Mouse (Mus musculus) heart, embryonic 14.5 days (tissue): ENCODE measurements around the gene Bbs1. TPM values are rescaled to one million over a fixed set of nuclear protein-coding genes. Genes with fewer than 3 reads are reported as not detected.
"Not testable (repeated sequence)": the region's sequence is repeated elsewhere in the genome, so short reads cannot be mapped to it uniquely, and the experiment has no call there.

Experiments
- ATAC-seq: fragments of 200-750 bp; cut with Nextera tagmentation; 2 replicates; pipeline ENCODE4 v1.8.0; 2017; ENCODE audit warnings: low read depth, moderate TSS enrichment; ENCODE audit not compliant: insufficient number of reproducible peaks, insufficient read depth, low FRiP score
- H3K27ac ChIP-seq, 2 experiments: fragments of 200-500 bp in 1 of 2; fragments of 300-500 bp in 1 of 2; sonication (generic) in 1 of 2; replicated peaks in 1 of 2; 2 replicates each; pipeline ENCODE4 v1.5.1; 2012 to 2014; ENCODE audit warnings: low read depth in 2 of 2, low read length in 2 of 2, control low read depth in 1 of 2, mild to moderate bottlenecking in 1 of 2, mixed read lengths in 1 of 2; ENCODE audit not compliant: control insufficient read depth in 1 of 2, insufficient read depth in 1 of 2
- H3K27me3 ChIP-seq: fragments of 300-500 bp; sonication (generic); 2 replicates; pipeline ENCODE4 v1.6.1; 2014; ENCODE audit warnings: mild to moderate bottlenecking, low read length, control low read depth; ENCODE audit not compliant: control insufficient read depth, insufficient read depth
- H3K36me3 ChIP-seq: fragments of 300-500 bp; sonication (generic); 2 replicates; pipeline ENCODE4 v1.6.1; 2014; ENCODE audit warnings: mild to moderate bottlenecking, control low read depth, low read length, mixed read lengths; ENCODE audit not compliant: control insufficient read depth, insufficient read depth
- H3K4me1 ChIP-seq, 2 experiments: fragments of 200-500 bp in 1 of 2; fragments of 300-500 bp in 1 of 2; sonication (generic) in 1 of 2; 2 replicates each; pipeline ENCODE4 v1.6.1; 2012 to 2014; ENCODE audit warnings: low read length in 2 of 2, control low read depth in 1 of 2, mixed read lengths in 1 of 2; ENCODE audit not compliant: control insufficient read depth in 2 of 2, insufficient read depth in 2 of 2
- H3K4me2 ChIP-seq: fragments of 300-500 bp; sonication (generic); 2 replicates; pipeline ENCODE4 v1.6.1; 2014; ENCODE audit warnings: mild to moderate bottlenecking, low read length
- H3K4me3 ChIP-seq, 2 experiments: fragments of 200-500 bp in 1 of 2; fragments of 300-500 bp in 1 of 2; sonication (generic) in 1 of 2; 2 replicates each; pipeline ENCODE4 v1.5.1; 2012 to 2014; ENCODE audit warnings: low read length in 2 of 2, mild to moderate bottlenecking in 2 of 2, control low read depth in 1 of 2, low read depth in 1 of 2, moderate library complexity in 1 of 2; ENCODE audit not compliant: control insufficient read depth in 1 of 2, insufficient read depth in 1 of 2
- H3K9ac ChIP-seq: fragments of 300-500 bp; sonication (generic); 2 replicates; pipeline ENCODE4 v1.6.1; 2014; ENCODE audit warnings: mild to moderate bottlenecking, low read length
- H3K9me3 ChIP-seq: fragments of 300-500 bp; sonication (generic); 2 replicates; pipeline ENCODE4 v1.6.1; 2016; ENCODE audit warnings: low read length, control low read depth; ENCODE audit not compliant: control insufficient read depth
- WGBS: fragments of 180-500 bp; shearing (Covaris S2); extraction: QIAGEN DNeasy Blood & Tissue Kit; methylation state at CpG from one replicate; pipeline ENCODE4 v1.1.7; 2014; 5-methylcytosine and 5-hydroxymethylcytosine counted together
- polyA plus RNA-seq: library from polyadenylated mRNA; unstranded; fragments of >200 nt; fragmentation: Nextera tagmentation; extraction: Ambion mirVana; gene quantifications from 2 replicates; pipeline ENCODE4 v1.2.1, GENCODE M21; 2014

Bbs1 gene
- 1.5 and 2.4 TPM in 2 replicates for polyA plus RNA-seq

DNA sequence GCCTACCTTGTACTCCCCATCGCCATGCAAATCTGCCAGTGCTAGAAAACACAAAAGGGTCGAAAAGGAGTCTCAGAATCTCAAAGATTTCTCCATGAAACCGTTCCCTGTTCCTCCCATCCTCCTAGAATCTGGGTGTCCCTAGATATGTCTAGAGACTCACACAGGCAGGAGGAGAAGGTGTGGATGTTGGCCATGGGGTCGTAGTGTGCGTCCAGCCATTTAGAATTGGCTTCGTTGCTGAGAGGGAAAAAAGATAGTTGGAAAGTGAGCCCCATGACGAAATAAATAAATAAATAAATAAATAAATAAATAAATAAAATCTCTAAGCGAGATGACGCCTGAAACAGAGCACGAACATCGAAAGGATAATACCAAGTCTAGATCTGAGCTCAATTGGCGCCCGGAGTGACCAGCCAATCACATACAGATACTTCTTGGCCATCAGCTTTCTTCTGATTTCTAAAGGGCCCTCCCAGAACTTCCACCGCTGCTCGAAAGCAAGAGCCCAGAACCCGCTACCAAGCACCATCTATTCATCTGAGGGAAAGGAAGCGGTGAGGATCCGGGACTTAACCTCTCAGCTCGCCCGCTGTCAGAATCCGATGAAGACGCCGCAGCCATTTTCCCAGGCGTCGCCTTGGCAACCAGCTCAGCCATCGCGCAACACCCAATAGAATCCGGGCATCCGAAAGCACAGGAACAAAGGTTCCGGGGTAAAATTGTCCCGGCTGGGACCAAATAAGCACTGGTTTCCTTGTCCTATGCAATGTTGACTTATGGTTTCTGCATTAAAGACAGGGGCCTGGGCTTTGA lies at the start of gene Bbs1:
Gene Bbs1 (minus strand): TSS at position 650 of the 816 bp plus-strand sequence.
- no peak within 1 kb of the TSS for H3K27ac ChIP-seq
- WGBS = 9% methylated on average over 31 of the region's 31 CpGs
- no peaks in the 10 kb centered on the region for H3K9me3 ChIP-seq
- H3K9ac ChIP-seq = peak within 1 kb of the TSS; percentile 70
- H3K4me1 ChIP-seq = 0 out of 4 replicates have a peak, but pooled peaks cover 0 to 2% of the 10 kb centered on the region in 2 experiments
- no peaks in the 10 kb centered on the region for H3K27me3 ChIP-seq
- H3K4me3 ChIP-seq = peak within 1 kb of the TSS; percentile 67 to 89
- peaks cover 39% of the 10 kb centered on the region for H3K36me3 ChIP-seq
- H3K4me2 ChIP-seq = peak within 1 kb of the TSS; percentile 84
- ATAC-seq = no peak

DNA sequence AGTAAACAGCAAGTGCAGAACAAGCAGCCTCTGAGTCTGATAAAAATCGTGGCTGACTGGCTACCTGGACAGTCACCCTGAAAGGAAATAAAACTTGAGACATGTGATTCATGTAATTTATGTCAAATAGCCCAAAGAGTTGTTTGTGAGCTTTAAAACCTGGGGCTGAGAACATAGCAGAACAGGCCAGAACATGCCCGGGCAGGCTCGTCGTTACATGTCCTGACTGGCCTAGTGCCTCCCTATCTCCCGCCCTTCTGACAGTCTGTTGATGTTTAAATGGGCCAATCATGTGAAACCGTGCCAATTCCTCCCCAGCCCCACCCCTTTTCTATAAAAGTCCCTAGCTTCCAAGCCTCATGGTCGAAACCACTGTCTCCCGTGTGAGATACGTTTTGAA lies 42.2 kb upstream of the Bbs1 start:
- ATAC-seq, H3K4me1 ChIP-seq, H3K27ac ChIP-seq, H3K9ac ChIP-seq, H3K9me3 ChIP-seq, H3K27me3 ChIP-seq, H3K4me2 ChIP-seq, H3K4me3 ChIP-seq, H3K36me3 ChIP-seq: not testable (repeated sequence)
- 85% methylated on average over 9 of the region's 9 CpGs for WGBS

DNA sequence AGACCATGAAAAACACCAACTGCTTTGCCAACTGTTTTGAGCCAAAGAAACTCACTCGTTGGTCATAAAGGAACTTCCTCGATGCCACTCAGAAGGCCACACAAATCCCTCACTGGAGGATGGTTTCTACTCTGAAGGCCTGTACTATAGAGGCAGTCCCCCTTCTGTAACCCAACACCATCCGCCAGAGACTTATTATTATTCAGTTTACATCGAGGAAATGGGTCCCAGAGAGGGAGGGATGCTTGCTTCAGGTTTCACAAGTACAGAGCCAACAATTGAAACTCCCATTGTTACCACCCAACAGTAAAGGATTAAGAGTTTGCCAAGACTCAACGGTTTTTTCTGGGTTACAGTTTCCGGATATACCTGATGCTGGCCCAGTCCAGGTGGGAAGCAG lies 39.1 kb upstream of the Bbs1 start:
- H3K4me1 ChIP-seq = peaks cover 7 to 15% of the 10 kb centered on the region in 2 experiments
- H3K9me3 ChIP-seq = no peaks in the 10 kb centered on the region
- ATAC-seq = no peak
- no peak overlapping the region for H3K27ac ChIP-seq
- peaks cover 20% of the 10 kb centered on the region for H3K27me3 ChIP-seq
- no peak overlapping the region for H3K4me3 ChIP-seq
- H3K9ac ChIP-seq = no peak overlapping the region
- 52% methylated on average over 6 of the region's 6 CpGs for WGBS
- no peaks in the 10 kb centered on the region for H3K36me3 ChIP-seq
- no peak overlapping the region for H3K4me2 ChIP-seq

DNA sequence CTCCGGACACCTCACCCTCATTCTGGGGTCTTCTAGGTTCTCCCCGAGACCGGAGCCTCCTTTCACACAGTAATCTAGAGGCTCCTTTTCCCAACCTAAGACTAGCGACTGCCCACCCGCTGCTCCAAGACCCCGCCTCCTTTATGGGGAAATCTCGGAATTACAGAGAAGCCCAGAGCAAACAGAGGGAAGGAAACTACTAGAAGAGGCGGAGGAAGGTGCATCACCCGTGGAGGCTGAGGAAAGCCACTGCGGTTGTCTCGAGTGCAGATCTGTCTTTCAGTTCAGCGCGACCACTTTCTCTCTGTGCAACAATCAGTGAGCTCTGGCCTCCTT lies 36.8 kb upstream of the Bbs1 start:
- Histone ChIP-seq H3K36me3 (no peaks in the 10 kb centered on the region), H3K27ac (no peak overlapping the region), H3K9me3 (no peaks in the 10 kb centered on the region), H3K4me2 (peak overlapping the region; percentile 95), H3K4me3 (peak overlapping the region; percentile 55 to 61), H3K4me1 (peaks cover 7 to 15% of the 10 kb centered on the region in 2 experiments), H3K27me3 (peaks cover 21% of the 10 kb centered on the region), H3K9ac (peak overlapping the region; percentile 60; the same call in 1 of the 2 replicates)
- 11% methylated on average over 13 of the region's 13 CpGs for WGBS
- no peak for ATAC-seq

DNA sequence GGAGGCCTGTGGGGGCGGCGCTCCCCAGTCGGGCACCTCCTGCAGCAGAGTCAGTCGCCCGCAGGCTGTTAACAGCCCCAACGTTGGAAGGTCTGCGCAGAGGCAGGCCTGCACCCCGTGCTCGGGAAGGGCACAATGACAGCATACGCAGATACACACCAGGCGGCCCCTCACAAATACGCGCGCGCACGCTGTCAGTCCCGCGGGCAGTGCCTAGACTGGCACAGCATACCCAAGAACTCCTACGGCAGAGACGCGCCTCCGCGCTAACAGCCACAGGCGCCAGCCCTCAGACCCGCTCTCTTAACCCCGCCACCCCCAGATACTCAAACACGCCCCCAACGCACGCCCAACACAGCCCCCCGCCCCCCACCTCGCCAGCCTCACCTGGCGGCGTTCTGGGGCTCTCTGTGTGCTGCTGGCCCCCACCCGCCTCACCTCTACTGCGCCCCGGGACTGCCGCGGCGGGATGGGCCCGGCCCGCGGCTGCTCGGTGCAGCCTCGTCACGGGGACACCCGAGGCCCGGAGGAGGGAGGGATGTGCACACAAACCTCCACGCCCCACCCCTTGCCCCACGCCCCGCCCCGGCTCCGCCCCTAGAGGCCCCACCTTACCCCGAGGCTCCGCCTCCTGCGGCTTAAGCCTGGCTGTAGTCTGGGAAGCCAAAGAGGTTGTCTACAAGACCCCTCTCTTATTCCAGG lies 36.3 kb upstream of the Bbs1 start, which contains the start of gene Peli3:
Gene Peli3 (minus strand): TSS at position 577 of the 702 bp plus-strand sequence.
- Histone ChIP-seq H3K4me3 (peak within 1 kb of the TSS; percentile 55 to 61), H3K9me3 (no peaks in the 10 kb centered on the region), H3K27ac (no peak within 1 kb of the TSS), H3K36me3 (no peaks in the 10 kb centered on the region), H3K4me1 (peaks cover 6 to 14% of the 10 kb centered on the region in 2 experiments), H3K9ac (peak within 1 kb of the TSS; percentile 60), H3K4me2 (peak within 1 kb of the TSS; percentile 95), H3K27me3 (peaks cover 21% of the 10 kb centered on the region)
- ATAC-seq = peak; percentile 85
- under 1% methylated on average over 53 of the region's 55 CpGs for WGBS

DNA sequence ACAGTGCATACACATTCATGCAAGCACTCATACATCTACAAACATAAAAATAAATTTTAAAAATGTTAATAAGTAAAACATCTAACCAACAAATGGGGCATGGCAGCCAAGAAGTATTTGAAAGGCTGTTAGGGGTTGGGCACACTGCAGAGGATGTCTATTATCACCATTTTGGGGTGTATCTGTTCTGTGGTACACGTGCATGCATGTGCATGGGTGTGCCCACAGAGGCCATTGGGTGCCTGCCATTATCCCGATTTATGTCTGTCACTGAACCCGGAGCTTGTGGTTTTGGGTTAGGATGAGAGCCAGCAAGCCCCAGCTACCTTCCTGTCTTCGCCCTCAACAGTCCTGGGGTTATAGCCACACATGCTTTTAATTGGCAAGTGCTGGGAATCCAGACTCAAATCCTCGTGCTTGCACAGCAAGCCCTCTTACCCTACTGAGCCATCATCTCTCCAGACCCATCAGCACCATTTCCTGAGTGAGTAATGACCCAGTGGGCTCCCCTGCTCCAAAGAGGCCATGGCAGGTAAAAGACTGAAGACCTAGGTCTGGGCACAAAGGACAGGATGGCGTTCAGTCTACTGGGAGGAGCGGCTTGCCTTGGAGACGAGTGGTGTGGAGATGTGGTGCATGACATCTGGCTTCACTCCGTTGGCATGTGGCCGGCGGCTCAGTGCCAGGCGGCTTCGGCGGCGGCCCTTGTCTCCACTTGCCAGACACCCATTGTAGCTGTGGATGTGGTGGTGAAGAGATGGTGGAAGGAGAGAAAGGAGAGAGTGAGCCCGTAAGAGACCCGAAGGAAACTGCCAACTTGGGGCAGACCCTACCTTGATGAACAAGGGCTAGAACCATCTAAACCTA lies 31.2 kb upstream of the Bbs1 start:
- H3K4me1 ChIP-seq = peaks cover 0 to 6% of the 10 kb centered on the region in 2 experiments; a peak in 3 of 4 replicates
- 77% methylated on average over 17 of the region's 17 CpGs for WGBS
- H3K9ac ChIP-seq = no peak overlapping the region
- H3K36me3 ChIP-seq = no peaks in the 10 kb centered on the region
- peaks cover 24% of the 10 kb centered on the region for H3K27me3 ChIP-seq
- H3K27ac ChIP-seq = no peak overlapping the region
- no peaks in the 10 kb centered on the region for H3K9me3 ChIP-seq
- no peak overlapping the region for H3K4me2 ChIP-seq
- ATAC-seq = no peak
- no peak overlapping the region for H3K4me3 ChIP-seq

DNA sequence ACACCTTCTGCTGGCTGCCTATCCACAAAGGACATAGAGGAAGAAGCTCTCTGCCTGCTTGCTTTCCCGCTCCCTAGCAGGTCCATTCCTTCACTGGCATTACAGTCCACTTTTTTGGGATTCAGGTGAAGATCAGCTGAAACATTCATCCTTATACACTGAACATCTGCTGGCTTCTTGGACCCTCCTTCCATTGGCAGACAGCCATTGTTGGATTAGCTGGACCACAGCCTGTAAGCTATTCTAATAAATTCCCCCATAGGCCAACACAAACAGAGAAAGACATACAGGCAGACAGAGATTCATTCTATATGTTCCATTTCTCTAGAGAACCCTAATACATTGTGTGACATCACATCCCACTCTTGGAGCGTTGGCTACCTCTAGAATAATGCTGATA lies 30.5 kb upstream of the Bbs1 start:
- Histone ChIP-seq H3K9me3 (no peaks in the 10 kb centered on the region), H3K9ac (no peak overlapping the region), H3K27ac (no peak overlapping the region), H3K36me3 (no peaks in the 10 kb centered on the region), H3K4me1 (no peaks in the 10 kb centered on the region), H3K4me3 (no peak overlapping the region), H3K4me2 (no peak overlapping the region), H3K27me3 (peaks cover 17% of the 10 kb centered on the region)
- ATAC-seq = no peak
- WGBS = 74% methylated on average over 2 of the region's 2 CpGs
